Mouse (Mus musculus) forebrain, embryonic 11.5 days (tissue): ENCODE results near the gene Polr1b. TPM values are rescaled to one million over a fixed set of nuclear protein-coding genes. Genes with fewer than 3 reads are reported as not detected.

ENCODE experiments used
- ATAC-seq: fragments of 200-750 bp; cut with Nextera tagmentation; replicated peaks from 2 replicates; pipeline ENCODE4 v1.8.0; 2017; ENCODE audit warnings: moderate TSS enrichment; ENCODE audit not compliant: low FRiP score
- DNase-seq: peaks from one replicate; pipeline ENCODE4 v3.0.0-alpha.2; 2017; ENCODE audit warnings: low spot score
- H3K27ac ChIP-seq: fragments of 300-500 bp; sonication (generic); 2 replicates; pipeline ENCODE4 v1.5.1; 2014; ENCODE audit warnings: low read depth, low read length
- H3K27me3 ChIP-seq: fragments of 300-500 bp; sonication (generic); 2 replicates; pipeline ENCODE4 v1.6.1; 2014; ENCODE audit warnings: mild to moderate bottlenecking, low read length, mixed read lengths; ENCODE audit not compliant: control insufficient read depth, insufficient read depth
- H3K36me3 ChIP-seq: fragments of 300-500 bp; sonication (generic); 2 replicates; pipeline ENCODE4 v1.6.1; 2014; ENCODE audit warnings: mild to moderate bottlenecking, low read length, moderate library complexity, mixed read lengths; ENCODE audit not compliant: control insufficient read depth, insufficient read depth
- H3K4me1 ChIP-seq: fragments of 300-500 bp; sonication (generic); replicated peaks from 2 replicates; pipeline ENCODE4 v1.6.1; 2014; ENCODE audit warnings: low read length, mixed read lengths; ENCODE audit not compliant: control insufficient read depth, insufficient read depth
- H3K4me2 ChIP-seq: fragments of 300-500 bp; sonication (generic); 2 replicates; pipeline ENCODE4 v1.6.1; 2014; ENCODE audit warnings: low read depth, mild to moderate bottlenecking, low read length, moderate library complexity, mixed read lengths; ENCODE audit not compliant: severe bottlenecking
- H3K4me3 ChIP-seq: fragments of 300-500 bp; sonication (generic); 2 replicates; pipeline ENCODE4 v1.5.1; 2014; ENCODE audit warnings: low read depth, low read length
- H3K9ac ChIP-seq: fragments of 300-500 bp; sonication (generic); 2 replicates; pipeline ENCODE4 v1.6.1; 2014; ENCODE audit warnings: low read length
- H3K9me3 ChIP-seq: fragments of 300-500 bp; sonication (generic); 2 replicates; pipeline ENCODE4 v1.6.1; 2016; ENCODE audit warnings: low read length, mixed read lengths; ENCODE audit not compliant: control insufficient read depth
- WGBS: fragments of 180-500 bp; shearing (Covaris S2); extraction: QIAGEN DNeasy Blood & Tissue Kit; methylation state at CpG from one replicate; pipeline ENCODE4 v1.1.7; 2014; 5-methylcytosine and 5-hydroxymethylcytosine counted together
- polyA plus RNA-seq: library from polyadenylated mRNA; unstranded; fragments of >200 nt; fragmentation: Nextera tagmentation; extraction: Ambion mirVana; gene quantifications from 2 replicates; pipeline ENCODE4 v1.2.1, GENCODE M21; 2014

Polr1b gene
- polyA plus RNA-seq, 1 experiment from 2014 or later: 33.9 TPM

GRCm38 (mm10) chr2:129066326-129066725 is 34.5 kb upstream of the Polr1b start:
- WGBS: 1% methylated on average over 20 of the region's 20 CpGs
- Histone ChIP-seq H3K9me3 (no peaks in the 10 kb centered on the region), H3K4me2 (peak overlapping the region; percentile 88), H3K27me3 (no peaks in the 10 kb centered on the region), H3K4me1 (peaks cover 7% of the 10 kb centered on the region; the same call in 1 of the 2 replicates), H3K9ac (peak overlapping the region; percentile 84), H3K36me3 (no peaks in the 10 kb centered on the region; the same call in 1 of the 2 replicates), H3K4me3 (peak overlapping the region; percentile 82), H3K27ac (no peak overlapping the region)
- peak; percentile 69 for ATAC-seq
- DNase-seq: peak; percentile 70

- no peak for ATAC-seq
- no peak overlapping the region for H3K27ac ChIP-seq
- peaks cover 7% of the 10 kb centered on the region; the same call in 1 of the 2 replicates for H3K4me1 ChIP-seq
- H3K9ac ChIP-seq: no peak overlapping the region
- no peaks in the 10 kb centered on the region; the same call in 1 of the 2 replicates for H3K36me3 ChIP-seq
- no peak for DNase-seq
- no peak overlapping the region for H3K4me3 ChIP-seq
- no peaks in the 10 kb centered on the region for H3K27me3 ChIP-seq
- H3K4me2 ChIP-seq: no peak overlapping the region
- no peaks in the 10 kb centered on the region for H3K9me3 ChIP-seq
- 89% methylated on average over 3 of the region's 3 CpGs for WGBS
Observed at GRCm38 (mm10) chr2:129070296-129070695, 30.5 kb upstream of the Polr1b start.

GRCm38 (mm10) chr2:129078313-129078712 is 22.5 kb upstream of the Polr1b start:
- peaks cover 2% of the 10 kb centered on the region; the same call in 1 of the 2 replicates for H3K36me3 ChIP-seq
- H3K4me2 ChIP-seq: no peak overlapping the region
- DNase-seq: no peak
- no peak overlapping the region for H3K27ac ChIP-seq
- H3K4me3 ChIP-seq: no peak overlapping the region
- no peak for ATAC-seq
- H3K27me3 ChIP-seq: no peaks in the 10 kb centered on the region
- H3K9me3 ChIP-seq: no peaks in the 10 kb centered on the region
- H3K9ac ChIP-seq: no peak overlapping the region
- no peaks in the 10 kb centered on the region for H3K4me1 ChIP-seq
- WGBS: 81% methylated on average over 3 of the region's 3 CpGs

GRCm38 (mm10) chr2:129079194-129079593 is 21.6 kb upstream of the Polr1b start:
- H3K36me3 ChIP-seq: peaks cover 2% of the 10 kb centered on the region; the same call in 1 of the 2 replicates
- no peak overlapping the region for H3K9ac ChIP-seq
- no peak for ATAC-seq
- 82% methylated on average over 2 of the region's 2 CpGs for WGBS
- H3K4me1 ChIP-seq: no peaks in the 10 kb centered on the region
- no peaks in the 10 kb centered on the region for H3K9me3 ChIP-seq
- H3K4me3 ChIP-seq: no peak overlapping the region
- H3K4me2 ChIP-seq: no peak overlapping the region
- DNase-seq: no peak
- no peak overlapping the region for H3K27ac ChIP-seq
- H3K27me3 ChIP-seq: no peaks in the 10 kb centered on the region

- no peak overlapping the region for H3K9ac ChIP-seq
- DNase-seq: no peak
- H3K4me2 ChIP-seq: no peak overlapping the region
- peaks cover 2% of the 10 kb centered on the region; the same call in 1 of the 2 replicates for H3K36me3 ChIP-seq
- H3K27ac ChIP-seq: no peak overlapping the region
- WGBS: 76% methylated on average over 13 of the region's 13 CpGs
- no peaks in the 10 kb centered on the region for H3K27me3 ChIP-seq
- no peak overlapping the region for H3K4me3 ChIP-seq
- ATAC-seq: no peak
- no peaks in the 10 kb centered on the region for H3K9me3 ChIP-seq
- no peaks in the 10 kb centered on the region for H3K4me1 ChIP-seq
Observed at GRCm38 (mm10) chr2:129081097-129081496, 19.7 kb upstream of the Polr1b start.

- WGBS: 91% methylated on average over 5 of the region's 5 CpGs
- Histone ChIP-seq H3K4me2 (no peak overlapping the region), H3K36me3 (no peaks in the 10 kb centered on the region), H3K27me3 (no peaks in the 10 kb centered on the region), H3K27ac (no peak overlapping the region), H3K9ac (no peak overlapping the region), H3K4me1 (no peaks in the 10 kb centered on the region), H3K9me3 (no peaks in the 10 kb centered on the region), H3K4me3 (no peak overlapping the region)
- ATAC-seq: no peak
- DNase-seq: no peak
Observed at GRCm38 (mm10) chr2:129083514-129083913, 17.3 kb upstream of the Polr1b start.

- no peak overlapping the region for H3K9ac ChIP-seq
- no peak overlapping the region for H3K27ac ChIP-seq
- H3K9me3 ChIP-seq: no peaks in the 10 kb centered on the region
- peak; percentile 69 for DNase-seq
- ATAC-seq: no peak
- no peak overlapping the region for H3K4me2 ChIP-seq
- 50% methylated on average over 2 of the region's 2 CpGs for WGBS
- no peaks in the 10 kb centered on the region for H3K27me3 ChIP-seq
- H3K4me1 ChIP-seq: no peaks in the 10 kb centered on the region
- H3K4me3 ChIP-seq: no peak overlapping the region
- no peaks in the 10 kb centered on the region for H3K36me3 ChIP-seq
Observed at GRCm38 (mm10) chr2:129084959-129085358, 15.8 kb upstream of the Polr1b start.

GRCm38 (mm10) chr2:129087520-129087919 is 13.3 kb upstream of the Polr1b start:
- H3K4me2 ChIP-seq: no peak overlapping the region
- no peaks in the 10 kb centered on the region; the same call in 1 of the 2 replicates for H3K36me3 ChIP-seq
- no peak overlapping the region for H3K9ac ChIP-seq
- WGBS: 92% methylated on average over 1 of the region's 1 CpGs
- no peak overlapping the region for H3K27ac ChIP-seq
- DNase-seq: no peak
- H3K4me1 ChIP-seq: no peaks in the 10 kb centered on the region
- no peaks in the 10 kb centered on the region for H3K27me3 ChIP-seq
- H3K9me3 ChIP-seq: no peaks in the 10 kb centered on the region
- H3K4me3 ChIP-seq: no peak overlapping the region
- no peak for ATAC-seq

GRCm38 (mm10) chr2:129090370-129090769 is 10.4 kb upstream of the Polr1b start:
- DNase-seq (no peak), ATAC-seq (no peak)
- H3K4me2 ChIP-seq: no peak overlapping the region
- 73% methylated on average over 4 of the region's 4 CpGs for WGBS
- H3K36me3 ChIP-seq: no peaks in the 10 kb centered on the region; the same call in 1 of the 2 replicates
- H3K27me3 ChIP-seq: no peaks in the 10 kb centered on the region
- H3K9ac ChIP-seq: no peak overlapping the region
- H3K9me3 ChIP-seq: no peaks in the 10 kb centered on the region
- H3K4me1 ChIP-seq: no peaks in the 10 kb centered on the region
- H3K27ac ChIP-seq: no peak overlapping the region
- no peak overlapping the region for H3K4me3 ChIP-seq
